Mouse (Mus musculus) lung, postnatal 0 days (tissue): ENCODE data around the gene Cpt1a.

Experiments
- CTCF ChIP-seq: IDR thresholded peaks from 2 replicates; pipeline ENCODE4 v1.5.1; 2016; ENCODE audit warnings: antibody characterized with exemption, mild to moderate bottlenecking
- EP300 ChIP-seq: IDR thresholded peaks from 2 replicates; pipeline ENCODE4 v1.6.1; 2016; ENCODE audit warnings: antibody characterized with exemption, mild to moderate bottlenecking, control low read depth

DNA sequence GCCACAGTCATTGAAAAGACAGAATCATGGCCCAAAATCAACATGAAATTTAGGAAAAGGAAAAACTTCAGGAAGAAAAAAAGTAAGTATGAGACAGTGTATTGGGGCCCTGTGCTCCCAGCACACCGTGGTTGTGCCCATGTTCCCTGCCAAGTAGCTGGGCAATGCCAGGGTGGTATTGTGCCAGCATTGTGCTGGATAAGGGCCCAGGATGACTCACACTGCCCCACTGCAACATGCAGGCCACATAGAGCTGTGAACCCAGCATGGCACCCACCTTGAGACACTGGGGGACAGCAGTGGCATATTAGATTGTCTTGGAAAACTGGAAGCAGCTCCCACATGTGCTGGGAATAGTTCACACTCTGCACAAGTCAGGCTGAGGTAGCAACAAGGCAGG is 33.1 kb upstream of the Cpt1a start:
- no peak for TF ChIP-seq CTCF
- TF ChIP-seq EP300 = no peak
